ENCODE assay signal across 12 mouse cellular contexts in genomic region chr5:44203410-44203809, GRCm38 (mm10). TPM values are rescaled to one million over a fixed set of nuclear protein-coding genes. Genes with fewer than 3 reads are reported as not detected.
A peak's percentile ranks its signal among the peaks of the same experiment; 100 is the strongest.
DNase-seq lines count a peak whose midpoint lies in the region; ATAC-seq and TF ChIP-seq lines count a peak whose summit lies in the region.
"Had no signal": no experiment of that assay in that cellular context is flagged by ENCODE, and none has a peak within 500 bp of the region (broad histone marks: within the 10 kb centered on the region; RNA-seq: fewer than 3 reads in every experiment).

No protein-coding gene starts in this region.

- peak; percentile 57 to 70 for DNase-seq in frontal cortex, postnatal 36 days (ENCODE audit: low spot score in 2 of 2)
- DNase-seq in frontal cortex, postnatal 25 days (ENCODE audit: low spot score in 2 of 2) = no peak
- DNase-seq in adrenal gland, postnatal 14 days = peak; percentile 36
- DNase-seq in cerebellum, postnatal 25 days = peak; percentile 63 to 82
- peak in 2 of 3 experiments; percentile 54 to 65 for DNase-seq in liver, embryonic 14.5 days (ENCODE audit: low read depth in 3 of 3, low spot score in 3 of 3)
- no peak for DNase-seq in kidney, adult 9 months
- no peak for DNase-seq in retina, postnatal 1 day
- no peak for DNase-seq in forebrain, embryonic 11.5 days (ENCODE audit: low spot score)
- DNase-seq: thymus, adult 2 months had no signal

- TF ChIP-seq EP300 in liver, embryonic 14.5 days (IDR thresholded peaks at IDR 0.05; ENCODE audit: low read depth) = peak; percentile 96

- peak; percentile 94 for ATAC-seq in liver, embryonic 14.5 days (ENCODE audit: insufficient read depth)
- ATAC-seq in forebrain, embryonic 11.5 days (replicated peaks; ENCODE audit: low FRiP score) = no peak
- ATAC-seq: inflammation-experienced regulatory T-cells, adult 6 months; midbrain, embryonic 15.5 days had no signal

- WGBS in liver, embryonic 14.5 days (ENCODE audit: insufficient replicate concordance) = 15% methylated on average over 1 of the region's 1 CpGs
- WGBS in forebrain, embryonic 11.5 days = 92% methylated on average over 1 of the region's 1 CpGs

- H3K27me3 ChIP-seq in liver, embryonic 14.5 days (ENCODE audit: control insufficient read depth, insufficient read depth, low read length) = no peaks in the 10 kb centered on the region
- no peaks in the 10 kb centered on the region for H3K27me3 ChIP-seq in forebrain, embryonic 11.5 days (ENCODE audit: control insufficient read depth, insufficient read depth, low read length)
- H3K27me3 ChIP-seq: limb, embryonic 13.5 days; midbrain, embryonic 15.5 days had no signal

- H3K36me3 ChIP-seq in liver, embryonic 14.5 days (replicated peaks; ENCODE audit: control insufficient read depth, insufficient read depth, low read depth) = peaks cover 18% of the 10 kb centered on the region
- H3K36me3 ChIP-seq in forebrain, embryonic 11.5 days (ENCODE audit: control insufficient read depth, insufficient read depth, low read length) = no peaks in the 10 kb centered on the region
- H3K36me3 ChIP-seq: midbrain, embryonic 15.5 days had no signal

- no peak overlapping the region for H3K4me3 ChIP-seq in liver, embryonic 14.5 days (ENCODE audit: insufficient read depth in 1 of 2, low read depth in 2 of 2, low read length in 2 of 2)
- no peak overlapping the region for H3K4me3 ChIP-seq in forebrain, embryonic 11.5 days (ENCODE audit: low read depth, low read length)
- H3K4me3 ChIP-seq: limb, embryonic 13.5 days; midbrain, embryonic 15.5 days had no signal

- H3K9ac ChIP-seq in liver, embryonic 14.5 days (replicated peaks) = peak overlapping the region; percentile 37
- H3K9ac ChIP-seq in forebrain, embryonic 11.5 days (ENCODE audit: low read length) = no peak overlapping the region
- H3K9ac ChIP-seq: limb, embryonic 13.5 days; midbrain, embryonic 15.5 days had no signal

- TF ChIP-seq CTCF in liver, embryonic 14.5 days (IDR thresholded peaks at IDR 0.05; ENCODE audit: low read depth) = no peak

- peak overlapping the region; percentile 90 for H3K27ac ChIP-seq in liver, embryonic 14.5 days
- H3K27ac ChIP-seq in forebrain, embryonic 11.5 days (ENCODE audit: low read depth, low read length) = no peak overlapping the region
- H3K27ac ChIP-seq: limb, embryonic 13.5 days; midbrain, embryonic 15.5 days had no signal

- peak overlapping the region; percentile 50 for H3K4me2 ChIP-seq in liver, embryonic 14.5 days (ENCODE audit: low read depth)
- no peak overlapping the region for H3K4me2 ChIP-seq in forebrain, embryonic 11.5 days (ENCODE audit: low read depth, low read length, severe bottlenecking)
- H3K4me2 ChIP-seq: limb, embryonic 13.5 days; midbrain, embryonic 15.5 days had no signal

- no peaks in the 10 kb centered on the region for H3K9me3 ChIP-seq in liver, embryonic 14.5 days (ENCODE audit: control insufficient read depth, low read length)
- H3K9me3 ChIP-seq in forebrain, embryonic 11.5 days (ENCODE audit: control insufficient read depth, low read length) = no peaks in the 10 kb centered on the region
- H3K9me3 ChIP-seq: limb, embryonic 13.5 days; midbrain, embryonic 15.5 days had no signal

- peaks cover 45 to 48% of the 10 kb centered on the region in 2 experiments for H3K4me1 ChIP-seq in liver, embryonic 14.5 days (replicated peaks; ENCODE audit: control insufficient read depth in 2 of 2, insufficient read depth in 2 of 2, low read length in 1 of 2)
- H3K4me1 ChIP-seq in forebrain, embryonic 11.5 days (replicated peaks; ENCODE audit: control insufficient read depth, insufficient read depth, low read length) = no peaks in the 10 kb centered on the region
- H3K4me1 ChIP-seq: limb, embryonic 13.5 days; midbrain, embryonic 15.5 days had no signal

RNA-seq across cellular contexts. Expression of gene Tapt1, which starts 23.0 kb away (rescaled TPM):
- 44.4 and 49.1 TPM in 2 replicates for total RNA-seq in adrenal gland, postnatal 14 days (2021)
- 26.0 and 30.9 TPM in 2 replicates for polyA plus RNA-seq in liver, embryonic 14.5 days (2012; rRNA removed)
- polyA plus RNA-seq in liver, embryonic 14.5 days (2014; fragmentation: Nextera tagmentation; extraction: Ambion mirVana) = 31.2 and 38.5 TPM in 2 replicates
- 29.4 and 31.0 TPM in 2 replicates for polyA plus RNA-seq in forebrain, embryonic 11.5 days (2014; fragmentation: Nextera tagmentation; extraction: Ambion mirVana)

Comparison
In these comparisons a context has a peak if more than half of its experiments do, and no peak if none do; other contexts are left out.
1. DNase-seq: peak in frontal cortex, postnatal 36 days (2 of 2), adrenal gland, postnatal 14 days (single experiment), cerebellum, postnatal 25 days (2 of 2) and liver, embryonic 14.5 days (2 of 3); none in frontal cortex, postnatal 25 days (0 of 2), kidney, adult 9 months (single experiment), retina, postnatal 1 day (single experiment) and forebrain, embryonic 11.5 days (single experiment).